Mouse (Mus musculus) midbrain, embryonic 12.5 days (tissue): ENCODE data around the gene Olfr56. TPM values are rescaled to one million over a fixed set of nuclear protein-coding genes. Genes with fewer than 3 reads are reported as not detected.
A peak's percentile ranks its signal among the peaks of the same experiment; 100 is the strongest.
"Not testable (repeated sequence)": the region's sequence is repeated elsewhere in the genome, so short reads cannot be mapped to it uniquely, and the experiment has no call there.

Source experiments
- ATAC-seq: fragments of 200-750 bp; cut with Nextera tagmentation; 2 replicates; pipeline ENCODE4 v1.8.0; 2017; ENCODE audit warnings: low read depth, moderate TSS enrichment, moderate library complexity; ENCODE audit not compliant: low FRiP score
- H3K27ac ChIP-seq: fragments of 300-500 bp; sonication (generic); replicated peaks from 2 replicates; pipeline ENCODE4 v1.5.1; 2016; ENCODE audit warnings: mild to moderate bottlenecking
- H3K27me3 ChIP-seq: fragments of 300-500 bp; sonication (generic); 2 replicates; pipeline ENCODE4 v1.6.1; 2016; ENCODE audit warnings: mild to moderate bottlenecking
- H3K36me3 ChIP-seq: fragments of 300-500 bp; sonication (generic); 2 replicates; pipeline ENCODE4 v1.6.1; 2016
- H3K4me1 ChIP-seq: fragments of 300-500 bp; sonication (generic); 2 replicates; pipeline ENCODE4 v1.6.1; 2016
- H3K4me2 ChIP-seq: fragments of 300-500 bp; sonication (generic); replicated peaks from 2 replicates; pipeline ENCODE4 v1.6.1; 2016; ENCODE audit warnings: mild to moderate bottlenecking, moderate library complexity
- H3K4me3 ChIP-seq: fragments of 300-500 bp; sonication (generic); 2 replicates; pipeline ENCODE4 v1.5.1; 2016; ENCODE audit warnings: mild to moderate bottlenecking
- H3K9ac ChIP-seq: fragments of 300-500 bp; sonication (generic); replicated peaks from 2 replicates; pipeline ENCODE4 v1.6.1; 2016; ENCODE audit warnings: mild to moderate bottlenecking, moderate library complexity
- H3K9me3 ChIP-seq: fragments of 300-500 bp; sonication (generic); 2 replicates; pipeline ENCODE4 v1.6.1; 2016; ENCODE audit warnings: mild to moderate bottlenecking
- WGBS: fragments of 180-500 bp; shearing (Covaris S2); methylation state at CpG from one replicate; pipeline ENCODE4 v1.1.7; 2016; 5-methylcytosine and 5-hydroxymethylcytosine counted together
- polyA plus RNA-seq: library from polyadenylated mRNA; unstranded; fragments of >200 nt; fragmentation: Nextera tagmentation; extraction: Ambion mirVana; gene quantifications from 2 replicates; pipeline ENCODE4 v1.2.1, GENCODE M21; 2016

Olfr56 gene
- polyA plus RNA-seq, 1 experiment from 2014 or later, result not detected

DNA sequence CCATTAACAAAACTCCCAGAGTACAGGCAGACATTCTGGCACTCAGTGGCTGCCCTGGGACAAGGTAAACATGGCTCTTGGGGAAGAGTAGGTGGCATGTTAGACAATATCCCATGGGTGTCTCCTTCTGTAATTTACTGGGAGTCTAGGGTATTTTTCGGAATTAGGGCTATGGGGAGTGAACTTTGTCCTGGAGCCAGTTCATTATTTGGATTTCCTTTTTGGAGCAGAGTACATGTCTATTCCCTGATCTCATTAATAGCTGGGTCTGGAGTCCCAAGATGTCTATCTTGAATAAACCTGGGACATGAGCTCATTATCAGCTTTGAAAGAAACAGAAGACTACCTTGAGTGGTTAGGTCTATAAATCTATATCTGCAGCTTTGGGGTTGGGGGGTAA is 175.4 kb downstream of the Olfr56 start, which contains the start of gene Olfr1394:
Gene Olfr1394, plus strand, starts transcription at position 301 of the 400 bp plus-strand sequence.
- no peak within 1 kb of the TSS for H3K27ac ChIP-seq
- no peak for ATAC-seq
- H3K27me3 ChIP-seq, result no peaks in the 10 kb centered on the region
- H3K4me3 ChIP-seq, result no peak within 1 kb of the TSS
- H3K36me3 ChIP-seq, result no peaks in the 10 kb centered on the region
- no peak within 1 kb of the TSS for H3K4me2 ChIP-seq
- 88% methylated on average over 1 of the region's 1 CpGs for WGBS
- H3K4me1 ChIP-seq, result no peaks in the 10 kb centered on the region
- H3K9me3 ChIP-seq, result no peaks in the 10 kb centered on the region
- H3K9ac ChIP-seq, result no peak within 1 kb of the TSS

- H3K27ac ChIP-seq, result no peak overlapping the region
- H3K4me3 ChIP-seq, result no peak overlapping the region
- no peaks in the 10 kb centered on the region for H3K27me3 ChIP-seq
- H3K36me3 ChIP-seq, result no peaks in the 10 kb centered on the region
- H3K4me1 ChIP-seq, result no peaks in the 10 kb centered on the region
- 90% methylated on average over 2 of the region's 2 CpGs for WGBS
- no peak for ATAC-seq
- H3K4me2 ChIP-seq, result no peak overlapping the region
- H3K9me3 ChIP-seq, result no peaks in the 10 kb centered on the region
- no peak overlapping the region for H3K9ac ChIP-seq
Measured at GRCm38 (mm10) chr11:49156821-49157814, 178.4 kb downstream of the Olfr56 start.

GRCm38 (mm10) chr11:49168839-49169611 is 190.3 kb downstream of the Olfr56 start:
- WGBS, result 5% methylated on average over 50 of the region's 50 CpGs
- Histone ChIP-seq H3K4me2 (peak overlapping the region; percentile 69), H3K4me3 (peak overlapping the region; percentile 39), H3K27ac (no peak overlapping the region), H3K9ac (peak overlapping the region; percentile 24; the same call in 1 of the 2 replicates), H3K27me3 (peaks cover 29% of the 10 kb centered on the region), H3K4me1 (no peaks in the 10 kb centered on the region), H3K36me3 (no peaks in the 10 kb centered on the region), H3K9me3 (no peaks in the 10 kb centered on the region; the same call in 1 of the 2 replicates)
- ATAC-seq, result peak; percentile 87

DNA sequence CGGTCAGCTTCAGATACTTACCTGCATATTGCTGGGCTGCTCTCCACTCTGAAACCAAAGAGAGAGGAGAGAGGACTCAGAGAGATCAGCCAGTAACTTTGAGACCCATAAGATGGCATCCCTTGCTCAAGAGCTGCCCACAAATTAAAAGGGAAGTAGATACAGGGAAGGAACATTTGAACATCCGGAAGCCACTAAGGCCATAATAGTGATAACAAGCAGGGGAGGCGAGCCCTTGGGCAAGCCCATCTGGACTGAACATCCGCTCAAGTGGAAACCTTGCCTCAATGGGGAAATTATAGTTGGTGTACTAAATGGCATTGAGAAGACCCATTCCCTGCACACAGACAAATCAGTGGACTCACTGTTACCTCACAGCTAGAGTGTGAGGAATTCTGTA is 191.9 kb downstream of the Olfr56 start:
- no peaks in the 10 kb centered on the region; the same call in 1 of the 2 replicates for H3K9me3 ChIP-seq
- 90% methylated on average over 4 of the region's 4 CpGs for WGBS
- no peak for ATAC-seq

GRCm38 (mm10) chr11:49175345-49175744 is 196.7 kb downstream of the Olfr56 start:
- Histone ChIP-seq H3K27me3 (peaks cover 3% of the 10 kb centered on the region), H3K27ac (no peak overlapping the region), H3K9ac (no peak overlapping the region), H3K36me3 (no peaks in the 10 kb centered on the region), H3K4me1 (no peaks in the 10 kb centered on the region), H3K4me3 (no peak overlapping the region), H3K4me2 (no peak overlapping the region), H3K9me3 (no peaks in the 10 kb centered on the region)
- ATAC-seq, result no peak
- WGBS, result 93% methylated on average over 8 of the region's 8 CpGs

More for the DNA sequence above, 191.9 kb downstream of the Olfr56 start:
- Histone ChIP-seq H3K27ac (no peak overlapping the region), H3K4me3 (no peak overlapping the region), H3K36me3 (no peaks in the 10 kb centered on the region), H3K4me2 (no peak overlapping the region), H3K27me3 (peaks cover 29% of the 10 kb centered on the region), H3K4me1 (no peaks in the 10 kb centered on the region), H3K9ac (no peak overlapping the region)

- H3K4me1 ChIP-seq, ATAC-seq, H3K27me3 ChIP-seq, H3K9ac ChIP-seq, H3K4me3 ChIP-seq, H3K36me3 ChIP-seq, H3K27ac ChIP-seq, H3K9me3 ChIP-seq, H3K4me2 ChIP-seq: not testable (repeated sequence)
- WGBS, result 86% methylated on average over 4 of the region's 4 CpGs
Measured at GRCm38 (mm10) chr11:49176047-49176779, 197.5 kb downstream of the Olfr56 start.

DNA sequence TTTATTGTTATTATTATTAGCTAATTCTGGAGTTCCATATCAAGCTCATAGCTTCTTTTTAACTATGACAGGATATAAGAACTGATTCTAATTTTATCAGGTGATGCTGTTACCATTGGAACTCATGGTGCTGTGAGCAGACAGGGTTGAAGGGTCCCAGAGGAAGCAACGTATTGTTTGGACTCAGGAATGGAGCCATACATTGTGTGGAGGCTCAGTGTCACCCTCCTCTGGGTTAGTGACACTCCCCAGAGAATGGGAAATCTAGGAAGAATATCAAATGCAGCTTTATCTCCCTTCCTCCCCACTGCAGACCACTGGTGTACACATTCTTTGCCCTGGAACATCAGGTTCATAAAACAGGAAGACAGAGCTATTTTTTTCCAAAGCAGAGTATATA is 204.5 kb downstream of the Olfr56 start:
- no peak overlapping the region for H3K9ac ChIP-seq
- H3K4me3 ChIP-seq, result no peak overlapping the region
- WGBS, result 84% methylated on average over 1 of the region's 1 CpGs
- no peak for ATAC-seq
- H3K27me3 ChIP-seq, result no peaks in the 10 kb centered on the region
- H3K4me1 ChIP-seq, result no peaks in the 10 kb centered on the region
- H3K27ac ChIP-seq, result no peak overlapping the region
- no peak overlapping the region for H3K4me2 ChIP-seq
- no peaks in the 10 kb centered on the region for H3K9me3 ChIP-seq
- no peaks in the 10 kb centered on the region for H3K36me3 ChIP-seq

Other genes with a start within 250 kb of the Olfr56 start
- 503 and 506 TPM in 2 replicates for gene Rack1, start 178.6 kb upstream of the Olfr56 start, polyA plus RNA-seq
- gene Trim41, start 161.5 kb upstream of the Olfr56 start, polyA plus RNA-seq, result 5.4 and 6.2 TPM in 2 replicates
- 1.3 and 1.4 TPM in 2 replicates for gene Trim7, start 152.7 kb upstream of the Olfr56 start, polyA plus RNA-seq
- 7.6 and 8.3 TPM in 2 replicates for gene Gm12184, start 152.2 kb upstream of the Olfr56 start, polyA plus RNA-seq
- 2.3 and 2.4 TPM in 2 replicates for gene Irgm1, start 107.2 kb upstream of the Olfr56 start, polyA plus RNA-seq
- 0.18 TPM in 1 of 2 replicates, not detected in the other for gene Gm5431, start 76.7 kb upstream of the Olfr56 start, polyA plus RNA-seq
- 1.3 and 1.8 TPM in 2 replicates for gene Psme2b, start 32.7 kb upstream of the Olfr56 start, polyA plus RNA-seq
- gene 9930111J21Rik1, start 509 bp downstream of the Olfr56 start, polyA plus RNA-seq, result 0.18 and 0.28 TPM in 2 replicates
- gene Gm12185, start 13.3 kb downstream of the Olfr56 start, polyA plus RNA-seq, result not detected in 2 replicates
- not detected in 2 replicates for gene Tgtp1, start 15.3 kb downstream of the Olfr56 start, polyA plus RNA-seq
- gene 9930111J21Rik2, start 72.4 kb downstream of the Olfr56 start, polyA plus RNA-seq, result 0.30 and 0.51 TPM in 2 replicates
- gene Tgtp2, start 85.3 kb downstream of the Olfr56 start, polyA plus RNA-seq, result 0.06 TPM in 1 of 2 replicates, not detected in the other
- 0.26 and 0.27 TPM in 2 replicates for gene Ifi47, start 97.7 kb downstream of the Olfr56 start, polyA plus RNA-seq
- not detected in 2 replicates for gene Olfr1396, start 136.0 kb downstream of the Olfr56 start, polyA plus RNA-seq
- gene Olfr1395, start 163.4 kb downstream of the Olfr56 start, polyA plus RNA-seq, result not detected in 2 replicates
- gene Olfr1394, start 175.5 kb downstream of the Olfr56 start, polyA plus RNA-seq, result not detected in 2 replicates
- gene Btnl9, start 208.3 kb downstream of the Olfr56 start, polyA plus RNA-seq, result 0.04 TPM in 1 of 2 replicates, not detected in the other
- gene Zfp62, start 224.4 kb downstream of the Olfr56 start, polyA plus RNA-seq, result 60.8 and 63.3 TPM in 2 replicates